In the genomic region with DNA sequence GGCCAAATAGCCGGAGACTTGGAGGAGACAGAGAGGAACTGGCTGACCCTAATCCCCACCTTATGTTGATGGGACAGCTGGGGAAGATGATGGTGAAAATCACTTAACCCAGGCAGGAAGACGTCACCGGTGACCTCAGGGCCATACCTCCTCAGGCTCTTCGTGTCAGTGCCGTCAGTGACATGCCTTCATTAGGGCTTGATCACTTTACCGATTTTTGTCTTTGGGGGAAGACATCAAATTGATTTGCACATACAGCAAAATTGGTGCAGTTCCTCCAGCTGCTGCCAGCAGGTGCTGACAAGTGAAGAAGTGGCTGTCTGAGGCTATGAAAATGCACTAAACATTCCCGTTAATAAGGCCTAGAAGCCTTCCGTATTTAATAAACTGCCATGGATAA, we compare ENCODE assay signal across 22 mouse cellular contexts.
DNase-seq lines count a peak whose midpoint lies in the region; ATAC-seq lines count a peak whose summit lies in the region.
"Had no signal": no experiment of that assay in that cellular context is flagged by ENCODE, and none has a peak within 500 bp of the region (broad histone marks: within the 10 kb centered on the region; RNA-seq: fewer than 3 reads in every experiment).

No protein-coding gene starts in this region.

- H3K27me3 ChIP-seq in hindbrain, embryonic 14.5 days (ENCODE audit: control insufficient read depth, insufficient read depth, low read length), result no peaks in the 10 kb centered on the region
- H3K27me3 ChIP-seq in hindbrain, embryonic 10.5 days (ENCODE audit: insufficient read depth, poor library complexity, severe bottlenecking), result no peaks in the 10 kb centered on the region
- H3K27me3 ChIP-seq in neural tube, embryonic 11.5 days (ENCODE audit: control insufficient read depth, insufficient read depth, low read length), result no peaks in the 10 kb centered on the region
- no peaks in the 10 kb centered on the region for H3K27me3 ChIP-seq in midbrain, embryonic 15.5 days (replicated peaks)
- H3K27me3 ChIP-seq: heart, embryonic 15.5 days; intestine, embryonic 15.5 days; limb, embryonic 13.5 days; lung, embryonic 15.5 days; stomach, embryonic 15.5 days had no signal

- WGBS in hindbrain, embryonic 14.5 days, result 54% methylated on average over 8 of the region's 8 CpGs
- WGBS in hindbrain, embryonic 10.5 days, result 86% methylated on average over 8 of the region's 8 CpGs
- 76% methylated on average over 8 of the region's 8 CpGs for WGBS in neural tube, embryonic 11.5 days
- WGBS in midbrain, embryonic 15.5 days, result 48% methylated on average over 8 of the region's 8 CpGs

- no peak overlapping the region for H3K4me2 ChIP-seq in hindbrain, embryonic 14.5 days (replicated peaks)
- H3K4me2 ChIP-seq in neural tube, embryonic 11.5 days (ENCODE audit: low read depth), result no peak overlapping the region
- no peak overlapping the region for H3K4me2 ChIP-seq in midbrain, embryonic 15.5 days
- H3K4me2 ChIP-seq: heart, embryonic 15.5 days; intestine, embryonic 15.5 days; limb, embryonic 13.5 days; liver, embryonic 11.5 days; lung, embryonic 15.5 days; stomach, embryonic 15.5 days had no signal

- H3K36me3 ChIP-seq in hindbrain, embryonic 14.5 days (replicated peaks; ENCODE audit: control insufficient read depth, insufficient read depth), result 0 out of 2 replicates have a peak, but pooled peaks cover 5% of the 10 kb centered on the region
- peaks cover 9% of the 10 kb centered on the region for H3K36me3 ChIP-seq in hindbrain, embryonic 10.5 days
- 0 out of 2 replicates have a peak, but pooled peaks cover 2% of the 10 kb centered on the region for H3K36me3 ChIP-seq in neural tube, embryonic 11.5 days (ENCODE audit: control insufficient read depth, insufficient read depth, low read length)
- H3K36me3 ChIP-seq in midbrain, embryonic 15.5 days (replicated peaks), result no peaks in the 10 kb centered on the region
- H3K36me3 ChIP-seq: heart, embryonic 15.5 days; lung, embryonic 15.5 days; stomach, embryonic 15.5 days had no signal

- peak overlapping the region; percentile 21; the same call in 1 of the 2 replicates for H3K27ac ChIP-seq in hindbrain, embryonic 14.5 days
- no peak overlapping the region for H3K27ac ChIP-seq in hindbrain, embryonic 10.5 days
- no peak overlapping the region for H3K27ac ChIP-seq in neural tube, embryonic 11.5 days (ENCODE audit: low read depth, low read length)
- H3K27ac ChIP-seq in midbrain, embryonic 15.5 days, result no peak overlapping the region
- H3K27ac ChIP-seq: heart, embryonic 15.5 days; intestine, embryonic 15.5 days; limb, embryonic 13.5 days; lung, embryonic 15.5 days; stomach, embryonic 15.5 days had no signal

- H3K9ac ChIP-seq in hindbrain, embryonic 14.5 days, result no peak overlapping the region
- H3K9ac ChIP-seq in neural tube, embryonic 11.5 days (ENCODE audit: low read length), result no peak overlapping the region
- no peak overlapping the region for H3K9ac ChIP-seq in midbrain, embryonic 15.5 days
- H3K9ac ChIP-seq: heart, embryonic 15.5 days; intestine, embryonic 15.5 days; limb, embryonic 13.5 days; lung, embryonic 15.5 days; stomach, embryonic 15.5 days had no signal

- no peaks in the 10 kb centered on the region for H3K9me3 ChIP-seq in hindbrain, embryonic 14.5 days (ENCODE audit: control insufficient read depth, low read length)
- H3K9me3 ChIP-seq in hindbrain, embryonic 10.5 days, result no peaks in the 10 kb centered on the region
- no peaks in the 10 kb centered on the region for H3K9me3 ChIP-seq in neural tube, embryonic 11.5 days (ENCODE audit: control insufficient read depth, low read length)
- H3K9me3 ChIP-seq in midbrain, embryonic 15.5 days, result no peaks in the 10 kb centered on the region
- H3K9me3 ChIP-seq: heart, embryonic 15.5 days; intestine, embryonic 15.5 days; limb, embryonic 13.5 days; lung, embryonic 15.5 days; stomach, embryonic 15.5 days had no signal

- no peak overlapping the region for H3K4me3 ChIP-seq in hindbrain, embryonic 14.5 days (replicated peaks; ENCODE audit: low read length)
- no peak overlapping the region for H3K4me3 ChIP-seq in hindbrain, embryonic 10.5 days
- H3K4me3 ChIP-seq in neural tube, embryonic 11.5 days (ENCODE audit: low read depth, low read length), result no peak overlapping the region
- H3K4me3 ChIP-seq in midbrain, embryonic 15.5 days, result no peak overlapping the region
- H3K4me3 ChIP-seq: heart, embryonic 15.5 days; intestine, embryonic 15.5 days; limb, embryonic 13.5 days; lung, embryonic 15.5 days; stomach, embryonic 15.5 days had no signal

- no peak for DNase-seq in hindbrain, embryonic 14.5 days (ENCODE audit: low spot score)
- DNase-seq in hindbrain, embryonic 10.5 days (ENCODE audit: low spot score), result no peak
- DNase-seq in neural tube, embryonic 11.5 days (ENCODE audit: low spot score), result peak; percentile 29
- DNase-seq in neural tube, embryonic 10.5 days (ENCODE audit: extremely low spot score, low spot score), result no peak
- DNase-seq in cerebellum, postnatal 4 days (ENCODE audit: low spot score in 2 of 2), result no peak
- DNase-seq: adrenal gland, adult 2 months; adrenal gland, postnatal 36 days; B cell, adult 2 months; cerebellum, adult 2 months; cerebellum, postnatal 14 days; gastrocnemius, postnatal 10 days; kidney, adult 2 months; kidney, postnatal 4 days; right cerebral cortex, postnatal 25 days had no signal

- peaks cover 41% of the 10 kb centered on the region for H3K4me1 ChIP-seq in hindbrain, embryonic 14.5 days (replicated peaks; ENCODE audit: control insufficient read depth, insufficient read depth, low read length)
- peaks cover 10% of the 10 kb centered on the region for H3K4me1 ChIP-seq in hindbrain, embryonic 10.5 days (replicated peaks)
- peaks cover 6% of the 10 kb centered on the region for H3K4me1 ChIP-seq in neural tube, embryonic 11.5 days (ENCODE audit: control insufficient read depth, insufficient read depth, low read length)
- H3K4me1 ChIP-seq in midbrain, embryonic 15.5 days, result peaks cover 29% of the 10 kb centered on the region

- ATAC-seq in hindbrain, embryonic 14.5 days (ENCODE audit: low FRiP score), result no peak
- ATAC-seq in neural tube, embryonic 11.5 days (ENCODE audit: insufficient read depth, low FRiP score, low TSS enrichment), result no peak
- ATAC-seq in midbrain, embryonic 15.5 days (replicated peaks), result 0 out of 2 replicates have a peak, but pooled peaks have one; percentile 28
- ATAC-seq: hindbrain, embryonic 16.5 days; intestine, embryonic 15.5 days had no signal
